7 mouse cellular contexts compared by ENCODE assay signal in genomic region chr19:41828941-41829340, GRCm38 (mm10). TPM values are rescaled to one million over a fixed set of nuclear protein-coding genes. Genes with fewer than 3 reads are reported as not detected.
DNase-seq lines count a peak whose midpoint lies in the region; ATAC-seq and TF ChIP-seq lines count a peak whose summit lies in the region.

No protein-coding gene starts in this region.

- intact Hi-C loops in left cerebral cortex, postnatal 4 days (cut with DNase I) = no loop called here

- peak overlapping the region; percentile 71 for H3K4me3 ChIP-seq in lung, embryonic 16.5 days (ENCODE audit: low read length)
- H3K4me3 ChIP-seq in forebrain, embryonic 14.5 days (ENCODE audit: low read depth, low read length) = peak overlapping the region; percentile 81
- peak overlapping the region; percentile 67 for H3K4me3 ChIP-seq in limb, embryonic 14.5 days (replicated peaks; ENCODE audit: low read length)
- peak overlapping the region; percentile 57; the same call in 1 of the 2 replicates for H3K4me3 ChIP-seq in stomach, embryonic 14.5 days (ENCODE audit: low read depth, low read length)

- H3K4me1 ChIP-seq in lung, embryonic 16.5 days (replicated peaks; ENCODE audit: control insufficient read depth, insufficient read depth, low read length) = peaks cover 13% of the 10 kb centered on the region
- peaks cover 19% of the 10 kb centered on the region for H3K4me1 ChIP-seq in forebrain, embryonic 14.5 days (ENCODE audit: control insufficient read depth, insufficient read depth, low read length)
- H3K4me1 ChIP-seq in limb, embryonic 14.5 days (ENCODE audit: control insufficient read depth, insufficient read depth, low read length) = peaks cover 17% of the 10 kb centered on the region
- 0 out of 2 replicates have a peak, but pooled peaks cover 5% of the 10 kb centered on the region for H3K4me1 ChIP-seq in stomach, embryonic 14.5 days (ENCODE audit: control insufficient read depth, insufficient read depth, low read length)

- H3K27me3 ChIP-seq in lung, embryonic 16.5 days (ENCODE audit: control insufficient read depth, insufficient read depth, low read depth, low read length) = peaks cover 17% of the 10 kb centered on the region
- H3K27me3 ChIP-seq in forebrain, embryonic 14.5 days (replicated peaks; ENCODE audit: control insufficient read depth, insufficient read depth, low read length) = no peaks in the 10 kb centered on the region
- H3K27me3 ChIP-seq in limb, embryonic 14.5 days (ENCODE audit: control insufficient read depth, insufficient read depth, low read length) = peaks cover 25% of the 10 kb centered on the region
- H3K27me3 ChIP-seq in stomach, embryonic 14.5 days (ENCODE audit: control insufficient read depth, insufficient read depth, low read length) = no peaks in the 10 kb centered on the region

- 54% methylated on average over 3 of the region's 3 CpGs for WGBS in lung, embryonic 16.5 days
- 63% methylated on average over 3 of the region's 3 CpGs for WGBS in forebrain, embryonic 14.5 days
- 74% methylated on average over 3 of the region's 3 CpGs for WGBS in limb, embryonic 14.5 days
- WGBS in stomach, embryonic 14.5 days = 55% methylated on average over 3 of the region's 3 CpGs

- TF ChIP-seq POLR2A in limb, embryonic 14.5 days (IDR thresholded peaks at IDR 0.05; ENCODE audit: borderline replicate concordance, extremely low read depth, insufficient read depth, insufficient read length) = no peak

- DNase-seq in lung, postnatal 25 days (ENCODE audit: low spot score) = no peak
- no peak for DNase-seq in forebrain, embryonic 14.5 days (ENCODE audit: low spot score)
- no peak for DNase-seq in limb, embryonic 14.5 days (ENCODE audit: low spot score)
- DNase-seq in layer of hippocampus, adult 8-10 months (ENCODE audit: low spot score in 2 of 2) = no peak
- DNase-seq in left cerebral cortex, postnatal 4 days = no peak

- H3K36me3 ChIP-seq in lung, embryonic 16.5 days (ENCODE audit: control insufficient read depth, insufficient read depth, low read length) = no peaks in the 10 kb centered on the region
- no peaks in the 10 kb centered on the region for H3K36me3 ChIP-seq in forebrain, embryonic 14.5 days (ENCODE audit: control insufficient read depth, insufficient read depth, low read length)
- H3K36me3 ChIP-seq in limb, embryonic 14.5 days (ENCODE audit: control insufficient read depth, insufficient read depth, low read length) = no peaks in the 10 kb centered on the region
- H3K36me3 ChIP-seq in stomach, embryonic 14.5 days (ENCODE audit: control insufficient read depth, insufficient read depth, low read length) = no peaks in the 10 kb centered on the region

- no peak overlapping the region for H3K9ac ChIP-seq in lung, embryonic 16.5 days (ENCODE audit: low read length)
- H3K9ac ChIP-seq in forebrain, embryonic 14.5 days (ENCODE audit: low read length) = peak overlapping the region; percentile 58
- 0 out of 2 replicates have a peak overlapping the region, but pooled peaks have one; percentile 34 for H3K9ac ChIP-seq in limb, embryonic 14.5 days (ENCODE audit: low read depth, low read length, severe bottlenecking)
- H3K9ac ChIP-seq in stomach, embryonic 14.5 days (replicated peaks; ENCODE audit: low read depth, low read length) = no peak overlapping the region

- H3K4me2 ChIP-seq in lung, embryonic 16.5 days (ENCODE audit: low read depth, low read length) = peak overlapping the region; percentile 98
- peak overlapping the region; percentile 97 for H3K4me2 ChIP-seq in forebrain, embryonic 14.5 days (ENCODE audit: low read length)
- peak overlapping the region; percentile 98 for H3K4me2 ChIP-seq in limb, embryonic 14.5 days (replicated peaks; ENCODE audit: low read depth, low read length, severe bottlenecking)
- H3K4me2 ChIP-seq in stomach, embryonic 14.5 days (replicated peaks; ENCODE audit: low read depth, low read length) = peak overlapping the region; percentile 93

- no peak for ATAC-seq in lung, embryonic 16.5 days (ENCODE audit: low read depth)
- ATAC-seq in forebrain, embryonic 14.5 days = no peak
- ATAC-seq in limb, embryonic 14.5 days (ENCODE audit: low FRiP score, low read depth) = no peak
- ATAC-seq in stomach, embryonic 14.5 days (ENCODE audit: insufficient number of reproducible peaks, insufficient read depth, low FRiP score, low read depth) = no peak

- H3K9me3 ChIP-seq in lung, embryonic 16.5 days (ENCODE audit: control insufficient read depth, low read length) = no peaks in the 10 kb centered on the region
- H3K9me3 ChIP-seq in forebrain, embryonic 14.5 days (replicated peaks; ENCODE audit: control insufficient read depth, low read length) = no peaks in the 10 kb centered on the region
- H3K9me3 ChIP-seq in limb, embryonic 14.5 days (ENCODE audit: control insufficient read depth, low read length) = no peaks in the 10 kb centered on the region
- no peaks in the 10 kb centered on the region for H3K9me3 ChIP-seq in stomach, embryonic 14.5 days (ENCODE audit: control insufficient read depth, low read depth, low read length)

- H3K27ac ChIP-seq in lung, embryonic 16.5 days (ENCODE audit: low read length) = peak overlapping the region; percentile 41; the same call in 1 of the 2 replicates
- H3K27ac ChIP-seq in forebrain, embryonic 14.5 days (ENCODE audit: low read depth, low read length) = peak overlapping the region; percentile 94
- H3K27ac ChIP-seq in limb, embryonic 14.5 days (replicated peaks; ENCODE audit: low read depth, low read length) = no peak overlapping the region
- no peak overlapping the region for H3K27ac ChIP-seq in stomach, embryonic 14.5 days (ENCODE audit: low read length)

RNA-seq across cellular contexts. Expression of gene Frat1, which starts 0.8 kb away (rescaled TPM):
- 8.2 and 9.1 TPM in 2 replicates for polyA plus RNA-seq in lung, embryonic 16.5 days (2015; fragmentation: Nextera tagmentation; extraction: Ambion mirVana)
- 34.9 and 35.5 TPM in 2 replicates for polyA plus RNA-seq in forebrain, embryonic 14.5 days (2014; fragmentation: Nextera tagmentation; extraction: Ambion mirVana)
- 1.5 and 1.9 TPM in 2 replicates for polyA plus RNA-seq in limb, embryonic 14.5 days (2012; rRNA removed)
- polyA plus RNA-seq in limb, embryonic 14.5 days (2014; fragmentation: Nextera tagmentation; extraction: Ambion mirVana) = 4.6 and 4.9 TPM in 2 replicates
- polyA plus RNA-seq in stomach, embryonic 14.5 days (2014; fragmentation: Nextera tagmentation; extraction: Ambion mirVana) = 12.9 and 14.1 TPM in 2 replicates
- 10 to 100 TPM; 18.8 to 21.7 (median 19.4) TPM for total RNA-seq in layer of hippocampus, adult 8-10 months (2022)
- 10 to 100 TPM; 20.4 to 21.7 TPM for total RNA-seq in left cerebral cortex, postnatal 4 days (2021)

RNA-seq across cellular contexts. Expression of gene Frat2, which starts 19.0 kb away (rescaled TPM):
- polyA plus RNA-seq in lung, embryonic 16.5 days (2015; fragmentation: Nextera tagmentation; extraction: Ambion mirVana) = 2.8 and 3.3 TPM in 2 replicates
- 7.2 and 8.6 TPM in 2 replicates for polyA plus RNA-seq in forebrain, embryonic 14.5 days (2014; fragmentation: Nextera tagmentation; extraction: Ambion mirVana)
- polyA plus RNA-seq in limb, embryonic 14.5 days (2012; rRNA removed) = 3.6 and 4.7 TPM in 2 replicates
- 1.9 and 3.2 TPM in 2 replicates for polyA plus RNA-seq in limb, embryonic 14.5 days (2014; fragmentation: Nextera tagmentation; extraction: Ambion mirVana)
- 3.5 and 5.0 TPM in 2 replicates for polyA plus RNA-seq in stomach, embryonic 14.5 days (2014; fragmentation: Nextera tagmentation; extraction: Ambion mirVana)
- total RNA-seq in layer of hippocampus, adult 8-10 months (2022) = 10 to 100 TPM; 10.0 to 10.9 (median 10.4) TPM
- total RNA-seq in left cerebral cortex, postnatal 4 days (2021) = 10 to 100 TPM; 13.3 to 14.1 TPM

RNA-seq across cellular contexts. Expression of gene Arhgap19, which starts 27.1 kb away (rescaled TPM):
- 26.8 and 28.6 TPM in 2 replicates for polyA plus RNA-seq in lung, embryonic 16.5 days (2015; fragmentation: Nextera tagmentation; extraction: Ambion mirVana)
- 11.2 and 12.6 TPM in 2 replicates for polyA plus RNA-seq in forebrain, embryonic 14.5 days (2014; fragmentation: Nextera tagmentation; extraction: Ambion mirVana)
- polyA plus RNA-seq in limb, embryonic 14.5 days (2012; rRNA removed) = 19.7 and 19.9 TPM in 2 replicates
- 18.8 and 19.1 TPM in 2 replicates for polyA plus RNA-seq in limb, embryonic 14.5 days (2014; fragmentation: Nextera tagmentation; extraction: Ambion mirVana)
- 25.2 and 25.7 TPM in 2 replicates for polyA plus RNA-seq in stomach, embryonic 14.5 days (2014; fragmentation: Nextera tagmentation; extraction: Ambion mirVana)
- 1 to 10 TPM; 2.4 to 3.1 (median 2.9) TPM for total RNA-seq in layer of hippocampus, adult 8-10 months (2022)
- 1 to 10 TPM; 4.2 to 4.3 TPM for total RNA-seq in left cerebral cortex, postnatal 4 days (2021)

Comparison
In these comparisons a context has a peak if more than half of its experiments do, and no peak if none do; other contexts are left out.
1. H3K27ac ChIP-seq: peak in lung, embryonic 16.5 days (single experiment) and forebrain, embryonic 14.5 days (single experiment); none in limb, embryonic 14.5 days (single experiment) and stomach, embryonic 14.5 days (single experiment).
2. H3K9ac ChIP-seq: peak in forebrain, embryonic 14.5 days (single experiment) and limb, embryonic 14.5 days (single experiment); none in lung, embryonic 16.5 days (single experiment) and stomach, embryonic 14.5 days (single experiment).
3. Peak in every context shown above with its lines, with median percentiles within 50 percentile points of each other: H3K4me2 ChIP-seq and H3K4me3 ChIP-seq.